Mouse (Mus musculus): Measurements from ENCODE around the gene Cklf.
"Not testable (repeated sequence)": the region's sequence is repeated elsewhere in the genome, so short reads cannot be mapped to it uniquely, and the experiment has no call there.

Cklf gene

DNA sequence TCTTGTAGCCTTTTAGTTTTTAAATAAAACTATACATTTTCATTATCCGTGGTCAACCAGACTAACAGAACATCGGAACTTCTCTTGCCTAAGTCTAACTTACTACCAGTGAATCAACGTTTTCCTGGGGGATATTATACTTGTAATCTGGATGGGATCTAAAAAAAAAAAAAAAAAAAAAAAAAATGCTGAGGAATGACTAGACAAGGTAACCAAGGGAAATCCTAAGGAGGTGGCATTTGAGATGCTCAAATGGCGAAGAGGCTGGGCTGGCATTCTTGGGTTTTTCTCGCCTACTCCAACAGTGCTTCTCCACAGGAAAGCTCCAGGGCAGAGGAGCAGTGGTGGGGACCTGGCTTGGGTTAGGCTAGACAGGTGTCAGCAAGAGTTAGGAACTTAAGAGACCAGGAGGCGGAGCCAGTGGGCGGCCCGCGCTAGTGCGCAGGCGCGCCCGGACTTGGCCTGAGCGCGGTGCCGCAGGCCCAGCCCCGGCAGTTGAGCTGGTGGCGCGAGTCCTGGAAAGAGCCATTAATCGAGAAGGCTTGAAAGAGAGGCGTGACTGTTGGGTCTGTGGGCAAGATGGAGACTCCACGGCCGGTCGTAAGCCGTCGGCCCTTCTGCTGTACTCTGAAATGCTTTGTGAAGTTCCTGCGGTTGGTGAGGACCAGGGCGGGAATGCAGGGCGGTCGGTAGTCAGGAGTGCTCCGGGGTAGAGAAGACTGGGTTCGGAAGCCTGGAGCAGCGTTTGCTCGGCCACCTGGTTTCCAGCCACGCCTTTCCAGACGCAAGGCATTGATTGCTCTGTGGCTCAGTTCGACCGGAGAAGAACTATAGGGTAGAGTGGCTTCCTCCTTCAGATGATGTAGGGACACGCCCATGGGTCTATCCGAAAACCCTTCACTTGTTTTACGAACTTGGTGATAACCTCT is at the start of gene Cklf:
TSS of gene Cklf (plus strand) at position 423 of the 929 bp plus-strand sequence.
- peak; percentile 72 to 82 for DNase-seq (ENCODE audit: low spot score in 2 of 2)

DNA sequence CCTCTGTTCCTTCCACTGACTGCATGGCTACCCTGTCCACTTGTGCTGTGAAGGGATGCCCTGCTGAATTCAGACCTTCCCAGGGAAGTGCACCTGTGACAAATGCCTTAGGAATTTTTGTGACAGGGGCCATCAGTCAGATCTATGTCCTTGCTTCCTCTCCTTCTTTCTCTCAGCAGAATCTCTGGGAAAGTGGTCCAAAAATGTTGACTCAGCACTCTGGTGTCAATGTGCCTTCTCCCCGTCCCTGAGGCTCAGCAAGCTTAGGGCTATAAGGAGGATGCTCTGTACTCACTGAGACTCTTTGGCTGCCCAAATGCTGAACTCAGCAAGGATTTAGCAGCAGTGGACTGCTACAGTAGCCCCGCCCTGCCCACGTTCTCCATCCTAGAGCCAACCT is 49.0 kb upstream of the Cklf start:
- DNase-seq (ENCODE audit: low spot score in 2 of 2): no peak

DNA sequence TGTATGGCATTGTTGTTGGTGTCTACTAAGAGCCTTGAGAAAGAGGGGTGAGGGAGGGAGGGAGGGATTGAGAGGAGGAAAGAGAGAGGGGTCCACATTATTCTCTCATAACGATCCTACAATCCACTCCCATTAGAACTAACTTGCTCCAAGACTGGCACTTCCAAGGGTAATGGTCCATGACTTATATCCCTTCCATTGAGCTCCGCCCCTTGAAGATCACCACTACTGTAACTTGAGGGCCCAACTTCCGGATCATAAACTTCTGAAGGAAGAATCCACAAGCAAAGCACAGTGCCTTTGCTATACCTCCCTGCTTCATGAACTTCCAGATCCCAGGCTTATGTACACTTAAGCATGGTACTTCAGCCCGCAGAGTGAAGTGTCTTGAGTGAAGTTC is 48.3 kb upstream of the Cklf start:
- DNase-seq (ENCODE audit: low spot score in 2 of 2): no peak

DNA sequence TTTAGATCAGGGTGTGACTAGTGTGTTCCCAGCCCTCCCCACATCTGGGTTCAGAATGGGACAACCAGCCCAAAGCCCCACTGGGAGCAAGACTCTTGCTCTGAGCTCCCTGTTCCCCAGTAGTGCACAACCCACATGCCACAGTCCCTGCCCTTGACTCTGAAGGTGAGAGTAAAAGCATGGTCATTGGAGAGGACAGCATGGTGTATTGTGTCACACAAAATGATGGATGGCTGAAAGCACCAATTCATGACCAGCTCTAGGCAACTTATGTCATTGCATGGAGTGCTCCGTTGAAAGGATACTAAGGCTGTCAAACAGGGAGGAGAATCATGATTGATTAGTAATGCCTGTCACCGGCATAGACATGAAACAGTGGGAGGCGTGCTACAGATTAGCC is 45.4 kb upstream of the Cklf start:
- DNase-seq (ENCODE audit: low spot score in 2 of 2): no peak

DNA sequence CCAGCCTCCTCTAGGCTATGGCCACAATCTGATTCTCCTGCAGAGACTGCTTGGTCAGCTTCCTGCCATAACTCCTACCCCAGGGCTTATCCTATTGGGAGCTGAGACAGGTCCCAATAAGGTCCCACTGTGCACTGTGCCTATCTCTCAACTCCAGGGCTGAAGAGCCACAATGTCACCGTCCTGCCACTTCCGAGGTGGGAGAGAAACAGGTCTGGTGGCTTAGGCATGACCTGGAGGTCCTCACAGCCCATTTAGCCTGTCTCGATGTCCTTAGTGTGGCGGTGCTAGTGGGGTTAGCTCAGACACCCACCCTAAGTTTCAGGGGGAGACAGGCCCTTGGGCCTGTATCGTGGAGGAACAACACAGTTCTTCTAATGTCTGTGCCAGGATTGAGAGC is 33.1 kb upstream of the Cklf start:
- DNase-seq (ENCODE audit: low spot score in 2 of 2): no peak

DNA sequence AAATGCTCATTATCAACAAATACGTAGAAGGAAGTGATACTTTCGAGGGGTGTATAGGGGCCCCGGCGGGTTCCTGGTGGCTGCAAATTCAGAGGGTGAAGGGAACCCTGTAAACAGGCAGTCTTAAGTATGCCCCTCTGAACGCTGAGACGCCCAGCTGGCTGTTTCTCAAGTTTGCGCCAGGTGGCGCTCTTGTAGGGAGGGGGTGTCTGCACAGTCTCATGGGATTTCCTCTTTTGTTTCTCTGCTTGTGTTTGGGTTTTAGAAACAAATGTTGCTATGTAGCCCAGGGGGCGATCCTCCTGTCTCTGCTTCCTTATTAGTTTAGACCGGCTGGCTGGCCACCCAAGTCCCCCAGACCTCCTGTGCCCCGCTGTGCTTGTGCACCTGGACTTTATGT is 31.6 kb upstream of the Cklf start:
- peak; percentile 38 to 45 for DNase-seq (ENCODE audit: low spot score in 2 of 2)

DNA sequence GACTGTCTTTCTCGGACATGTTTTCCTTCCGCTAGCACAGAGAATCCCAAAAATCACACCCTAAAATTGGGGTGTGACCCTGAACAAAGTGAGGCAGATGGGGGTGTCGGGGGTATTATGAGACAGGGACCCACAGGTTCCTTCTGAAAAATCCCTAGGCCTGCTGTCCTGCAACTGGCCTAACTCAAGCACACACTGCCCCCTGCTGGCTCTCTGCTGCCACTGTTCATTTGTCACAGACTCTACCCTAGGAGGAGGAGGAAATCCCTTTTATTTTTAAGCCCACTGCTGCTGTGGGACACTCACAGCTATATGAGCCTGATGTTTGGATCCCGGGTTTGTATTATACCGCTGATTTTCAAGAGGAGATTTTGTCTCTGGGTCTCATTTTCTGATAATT is 30.9 kb upstream of the Cklf start:
- peak; percentile 74 to 83 for DNase-seq (ENCODE audit: low spot score in 2 of 2)

DNA sequence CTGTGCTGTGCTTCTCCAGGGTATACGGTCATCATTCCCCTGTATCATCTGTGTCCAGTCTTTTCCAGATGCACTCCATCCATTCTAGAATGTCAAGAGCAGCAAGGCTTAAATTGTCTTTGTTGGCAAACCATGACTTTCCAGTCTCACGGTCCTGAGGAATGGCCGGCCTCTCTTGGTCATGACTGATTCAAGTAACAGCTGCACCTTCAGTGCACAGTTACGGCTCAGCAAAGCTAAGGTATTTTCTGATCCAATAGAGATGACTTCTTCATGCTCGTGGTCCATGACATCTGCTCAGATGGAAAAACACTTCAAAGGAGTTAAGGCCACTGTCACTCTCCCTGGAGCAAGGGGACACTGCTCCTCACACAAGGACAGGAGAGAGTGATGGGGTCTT is 23.6 kb upstream of the Cklf start:
- no peak for DNase-seq (ENCODE audit: low spot score in 2 of 2)

DNA sequence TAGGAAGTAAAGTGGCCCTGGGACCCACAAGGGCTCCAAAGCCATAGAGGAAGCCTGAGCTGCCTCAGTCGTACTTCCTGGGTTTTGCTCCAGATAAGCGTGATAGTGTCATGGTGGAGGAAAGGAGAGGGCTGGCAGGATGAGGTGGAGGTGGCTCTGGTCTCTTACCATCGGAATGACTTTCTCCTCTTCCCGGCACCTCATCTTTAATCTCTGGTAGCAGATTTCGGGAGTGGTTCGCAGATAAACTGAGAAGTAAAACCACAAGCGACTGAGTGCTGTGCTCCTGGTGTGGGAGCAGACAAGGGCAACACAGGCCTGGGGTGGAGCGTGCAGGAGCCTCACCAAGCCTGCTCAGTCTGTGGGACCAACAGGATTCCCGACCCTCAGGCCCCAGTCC is 20.3 kb upstream of the Cklf start:
- DNase-seq (ENCODE audit: low spot score in 2 of 2): no peak

DNA sequence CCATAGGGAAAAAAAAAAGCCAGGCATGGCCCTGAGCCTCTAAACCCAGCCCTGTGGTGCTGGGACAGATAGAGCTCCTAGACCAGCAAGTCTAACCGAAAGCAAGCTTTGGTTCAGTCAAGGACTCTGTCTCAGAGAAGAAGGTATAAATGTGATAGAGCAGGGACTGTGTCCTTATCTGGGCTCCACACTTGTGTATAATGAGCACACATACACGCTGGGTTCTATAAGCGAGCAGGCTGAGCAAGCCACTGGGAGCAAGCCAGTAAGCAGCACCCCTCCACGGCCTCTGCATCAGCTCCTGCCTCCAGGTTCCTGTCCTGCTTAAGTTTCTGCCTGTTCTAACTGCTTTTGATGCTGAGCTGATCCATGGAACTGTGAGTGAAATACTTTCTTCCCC is 18.6 kb upstream of the Cklf start:
- DNase-seq (ENCODE audit: low spot score in 2 of 2): no peak

DNA sequence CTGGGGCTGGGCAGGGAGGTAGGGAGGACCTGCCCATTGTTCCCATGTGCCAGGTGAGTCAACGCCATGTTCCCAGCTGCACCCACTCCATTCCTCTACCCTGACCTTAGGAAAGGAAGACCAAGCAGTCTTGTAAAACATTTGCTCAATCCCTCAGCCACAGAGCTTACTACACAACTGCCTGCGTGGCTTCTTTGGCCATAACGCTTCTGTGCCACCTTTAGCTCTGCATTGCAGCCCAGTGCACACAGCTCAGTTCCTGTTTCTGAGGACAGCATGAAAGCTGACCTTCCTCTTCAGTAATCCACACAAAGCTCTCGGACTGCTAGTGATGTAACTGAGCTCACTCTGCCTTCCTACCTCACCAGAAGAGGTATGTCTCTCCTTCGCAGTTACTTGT is 17.7 kb upstream of the Cklf start:
- no peak for DNase-seq (ENCODE audit: low spot score in 2 of 2)

DNA sequence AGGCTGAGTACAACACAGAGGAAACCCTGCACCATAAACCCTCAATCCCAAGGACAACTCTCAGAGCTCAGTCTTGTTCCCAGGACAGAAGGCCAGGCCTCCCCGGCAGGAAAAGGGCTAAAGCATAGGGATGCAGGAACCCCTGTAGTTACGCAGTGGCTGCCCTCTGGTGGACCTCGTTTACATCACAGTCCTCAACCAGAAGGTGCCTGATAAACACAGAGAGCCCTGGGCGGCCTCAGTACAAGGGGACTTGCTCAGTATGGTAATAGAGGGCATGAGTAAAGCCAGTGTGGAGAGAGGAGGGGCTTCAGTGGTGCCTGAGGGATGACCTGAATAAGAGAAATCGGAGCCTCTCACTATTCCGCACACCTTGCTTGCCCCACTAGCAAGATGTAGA is 16.1 kb upstream of the Cklf start:
- no peak for DNase-seq (ENCODE audit: low spot score in 2 of 2)

DNA sequence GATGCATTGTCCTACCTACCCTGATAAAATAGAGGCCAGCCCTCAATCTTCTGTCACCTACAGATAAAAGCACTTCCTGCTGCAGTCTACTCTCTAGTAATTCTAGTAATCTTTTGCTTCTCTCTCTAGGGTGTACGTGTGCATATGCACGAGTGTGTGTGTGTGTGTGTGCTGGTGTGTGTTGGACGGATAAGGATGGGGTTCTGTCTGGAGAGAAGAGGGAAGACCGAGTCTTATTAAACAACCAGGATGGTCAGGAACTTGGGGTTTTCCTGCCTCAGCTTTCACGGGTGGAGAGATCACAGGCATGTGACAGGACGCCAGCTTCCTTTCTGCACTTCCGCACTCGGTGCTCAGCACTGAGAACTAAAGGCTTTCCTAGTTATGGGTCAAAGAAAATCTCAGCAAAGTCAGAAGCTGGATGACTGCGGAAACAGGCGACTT is 11.2 kb upstream of the Cklf start:
- no peak for DNase-seq (ENCODE audit: low spot score in 2 of 2)

DNA sequence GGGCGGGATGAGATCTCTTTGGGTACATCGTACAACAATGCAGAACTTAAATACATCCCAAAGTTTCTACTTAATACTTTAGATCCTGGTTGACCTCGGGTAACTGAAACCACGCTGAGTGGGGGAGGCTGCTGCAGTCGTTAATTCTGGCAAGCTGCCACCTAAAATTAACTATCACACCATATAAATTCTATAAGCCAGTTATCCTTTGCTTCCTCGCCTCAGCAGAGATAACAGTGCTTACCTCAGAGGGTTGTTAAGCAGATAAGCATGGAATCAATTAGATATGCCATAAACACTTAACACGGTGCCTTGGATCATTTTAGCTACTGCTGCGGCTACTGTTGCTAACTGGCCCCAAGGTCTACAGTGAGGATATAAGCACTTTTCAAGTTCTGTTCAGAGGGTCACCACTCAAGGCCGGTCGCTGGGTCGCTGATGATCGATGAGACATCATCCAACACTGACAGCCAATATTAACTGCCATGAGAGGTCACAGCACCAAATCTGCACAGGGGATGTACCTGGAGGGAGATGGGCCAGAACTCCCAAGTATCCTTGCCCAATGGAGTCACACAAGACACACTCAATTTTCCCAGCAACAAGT is 8.5 kb upstream of the Cklf start:
- no peak for DNase-seq (ENCODE audit: low spot score in 2 of 2)

DNA sequence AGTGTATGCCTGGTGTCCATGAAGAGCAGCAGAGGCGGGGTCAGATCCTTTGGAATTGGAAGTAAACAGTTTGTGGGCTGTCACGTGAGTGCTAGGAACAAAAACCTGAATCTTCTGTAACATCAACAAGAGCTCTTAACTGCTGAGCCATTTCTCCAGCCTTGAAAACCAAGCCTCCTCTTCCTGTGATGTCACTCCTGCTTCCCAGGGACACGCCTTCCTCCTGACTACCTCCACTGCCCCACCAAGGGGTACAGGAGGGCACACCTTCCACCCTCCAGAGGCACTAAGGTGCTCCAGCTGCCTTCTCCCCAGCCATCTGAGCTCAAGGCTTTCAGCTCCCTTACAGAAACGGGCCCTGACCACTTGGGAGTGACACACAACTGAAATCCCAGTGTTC is 4.0 kb upstream of the Cklf start:
- no peak for DNase-seq (ENCODE audit: low spot score in 2 of 2)

DNA sequence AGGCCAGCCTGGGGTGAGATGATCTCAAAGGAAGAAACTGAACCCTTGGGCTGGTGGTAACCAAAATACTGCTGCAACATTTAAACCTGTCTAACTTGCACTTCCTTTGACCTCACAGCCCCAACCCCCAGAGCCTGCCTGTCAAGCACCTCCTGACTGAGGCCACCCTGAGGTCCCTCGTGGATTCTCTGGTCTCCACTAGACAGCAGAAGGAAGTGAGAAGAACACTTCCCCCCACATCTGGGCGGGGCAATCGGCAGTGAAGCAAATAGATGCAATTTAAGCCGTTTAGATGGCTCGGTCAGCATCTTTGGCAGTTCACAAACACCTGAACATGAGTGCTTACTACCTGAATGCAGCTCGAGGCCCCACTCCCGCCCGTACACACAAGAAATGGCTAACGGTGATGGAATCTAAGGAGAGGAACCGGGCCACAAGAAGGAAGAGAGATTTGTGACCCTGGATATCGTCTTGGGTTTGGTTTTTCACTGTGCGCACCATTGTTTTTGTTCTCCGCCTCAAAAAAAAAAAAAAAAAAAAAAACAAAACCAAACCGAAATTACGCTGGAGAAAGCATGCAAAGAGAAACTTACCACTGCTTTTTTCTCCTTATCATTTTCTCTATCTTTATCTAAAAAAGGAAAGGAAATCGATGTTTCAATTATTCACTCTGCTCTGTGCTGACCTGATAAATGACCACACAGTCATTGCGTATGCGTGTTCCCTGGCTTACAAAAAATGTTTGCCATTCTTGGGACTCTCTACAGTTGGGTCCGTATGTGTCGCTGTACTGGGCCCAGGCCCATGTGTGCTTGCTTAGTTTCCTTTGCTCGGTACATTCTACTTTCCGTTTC is 3.4 kb upstream of the Cklf start:
- DNase-seq (ENCODE audit: low spot score in 2 of 2): no peak

DNA sequence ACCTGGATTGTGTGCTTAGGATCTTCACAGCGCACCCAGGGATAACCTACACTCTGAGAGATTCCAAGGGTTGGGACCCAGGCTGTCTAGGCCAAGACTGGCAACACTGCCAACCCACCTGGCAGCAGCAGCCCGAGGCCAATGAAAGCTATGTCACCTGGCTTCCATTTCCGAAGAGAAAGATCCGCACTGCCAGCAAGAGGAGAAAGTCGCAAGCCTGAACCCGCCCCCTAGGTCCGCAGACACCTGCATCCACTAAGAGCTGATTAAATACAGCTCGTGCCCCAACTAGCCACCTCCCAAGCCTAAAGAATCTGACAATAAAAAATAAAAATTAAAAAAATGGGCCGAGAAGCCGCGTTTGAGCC is 2.8 kb upstream of the Cklf start:
- DNase-seq (ENCODE audit: low spot score in 2 of 2): no peak

DNA sequence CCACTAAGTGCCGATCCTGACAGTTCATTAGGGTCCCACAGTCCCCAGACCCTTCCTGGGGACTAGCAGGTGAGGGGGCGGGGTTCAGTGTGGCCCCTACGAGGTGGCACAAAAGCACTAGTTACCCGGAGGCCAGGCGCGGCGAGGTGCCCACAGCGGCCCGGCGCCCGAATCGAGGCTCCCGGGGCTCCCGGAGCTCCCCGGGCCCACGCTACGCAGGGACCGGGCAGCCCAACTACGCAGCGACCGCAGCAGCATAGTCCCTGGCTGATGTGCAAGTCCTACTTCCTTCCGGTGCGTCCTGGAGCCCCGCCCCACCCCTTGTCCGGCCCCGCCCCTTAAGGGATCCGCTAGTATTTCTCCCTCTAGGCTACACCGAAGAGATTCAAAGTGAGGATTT is 2.4 kb upstream of the Cklf start, which contains the start of gene Tk2:
TSS of gene Tk2 (minus strand) at position 283 of the 400 bp plus-strand sequence.
- DNase-seq (ENCODE audit: low spot score in 2 of 2): peak; percentile 69 to 73

DNA sequence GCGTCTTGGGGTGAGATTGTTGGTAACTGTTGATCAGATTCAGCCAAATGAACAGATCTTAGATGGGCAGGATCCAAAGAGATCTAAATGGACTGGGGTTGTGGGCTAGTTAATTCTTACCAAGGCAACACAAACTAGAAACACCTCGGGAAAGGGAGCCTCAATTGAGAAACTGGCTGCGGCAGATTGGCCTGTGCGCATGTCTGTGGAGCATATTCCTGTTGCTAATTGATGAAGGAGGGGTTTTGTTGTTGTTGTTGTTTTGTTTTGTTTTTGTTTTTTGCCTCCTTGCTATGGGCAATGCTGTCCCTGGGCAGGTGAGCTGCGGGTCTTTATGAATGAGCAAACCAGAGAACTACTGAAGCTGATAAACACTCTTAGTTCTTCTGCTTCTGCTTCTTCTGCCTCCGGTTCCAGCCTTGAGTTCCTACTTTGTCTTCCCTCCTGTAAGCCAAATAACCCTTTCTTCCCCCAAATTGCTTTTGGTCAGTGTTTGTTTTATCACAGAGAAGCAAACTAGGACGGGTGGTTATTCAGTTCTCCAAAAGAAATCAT is 1.1 kb upstream of the Cklf start:
- no peak for DNase-seq (ENCODE audit: low spot score in 2 of 2)

DNA sequence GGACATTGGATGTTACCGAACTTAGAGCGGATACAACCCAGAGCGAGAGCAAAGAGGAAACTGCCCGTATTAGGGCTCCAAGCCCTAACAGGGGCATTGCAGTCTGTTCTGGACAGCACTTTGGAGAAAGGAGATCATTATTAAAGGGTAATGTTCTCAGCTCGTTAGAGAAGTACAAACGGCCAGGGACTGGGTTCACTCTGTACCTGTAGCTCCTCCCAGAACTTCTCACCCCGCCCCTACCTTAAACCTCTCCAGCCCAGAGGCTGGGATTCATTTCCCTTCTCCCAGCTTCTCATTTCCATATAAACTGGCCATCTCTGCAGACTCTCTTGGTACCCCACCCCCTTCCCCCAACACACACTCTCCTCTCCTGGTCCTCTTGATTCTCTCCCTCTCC is 800 bp downstream of the Cklf start:
- DNase-seq (ENCODE audit: low spot score in 2 of 2): no peak

DNA sequence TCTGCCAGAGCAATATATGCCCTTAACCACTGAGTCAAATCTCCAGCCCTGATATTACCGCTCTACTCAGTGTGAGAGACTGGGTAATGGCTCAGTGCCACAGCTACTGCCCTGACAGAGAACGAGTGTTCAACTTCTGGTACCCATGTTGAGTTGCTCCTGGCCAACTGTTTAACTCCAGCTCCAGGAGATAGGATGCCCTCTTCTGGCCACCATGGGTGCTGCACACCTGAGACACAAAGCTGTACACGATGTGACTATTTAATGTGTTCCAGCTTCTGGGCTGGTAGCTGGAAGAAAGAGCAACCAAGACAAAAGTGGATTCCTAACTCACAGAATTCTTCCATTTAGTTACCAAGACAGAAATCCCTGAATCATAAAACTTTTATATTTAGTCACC is 2.4 kb downstream of the Cklf start:
- DNase-seq (ENCODE audit: low spot score in 2 of 2): no peak

DNA sequence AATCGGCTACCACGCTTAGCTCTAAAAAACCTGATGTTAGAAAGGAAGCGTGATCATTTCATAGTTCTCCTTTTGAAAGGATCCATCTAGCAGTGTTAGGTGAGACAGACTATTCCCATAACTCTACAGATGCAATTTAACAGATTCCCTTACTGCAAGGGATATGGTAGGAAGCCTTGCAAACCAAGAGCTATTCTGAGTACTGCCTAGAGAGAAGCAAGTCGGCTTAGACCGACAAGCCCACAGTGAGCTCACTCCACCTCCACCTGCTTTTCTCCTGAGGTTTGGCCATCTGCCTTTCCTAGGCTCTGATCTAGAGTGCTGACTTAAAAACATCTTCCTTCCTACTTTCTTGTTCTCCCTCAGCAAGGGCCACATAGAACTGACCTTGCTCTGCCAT is 11.1 kb downstream of the Cklf start:
- not testable (repeated sequence) for DNase-seq (ENCODE audit: low spot score in 2 of 2)
